Mouse (Mus musculus) hindbrain, embryonic 14.5 days (tissue): ENCODE data around the gene Rnf180. TPM values are rescaled to one million over a fixed set of nuclear protein-coding genes. Genes with fewer than 3 reads are reported as not detected.

Experiments used
- ATAC-seq: fragments of 200-750 bp; cut with Nextera tagmentation; 2 replicates; pipeline ENCODE4 v1.8.0; 2017; ENCODE audit warnings: moderate number of reproducible peaks, mild to moderate bottlenecking, moderate TSS enrichment, moderate library complexity; ENCODE audit not compliant: low FRiP score
- DNase-seq: peaks from one replicate; pipeline ENCODE4 v3.0.0-alpha.2; 2015; ENCODE audit warnings: low spot score
- H3K27ac ChIP-seq: fragments of 300-500 bp; sonication (generic); 2 replicates; pipeline ENCODE4 v1.5.1; 2014; ENCODE audit warnings: mild to moderate bottlenecking, moderate library complexity
- H3K27me3 ChIP-seq: fragments of 300-500 bp; sonication (generic); 2 replicates; pipeline ENCODE4 v1.6.1; 2014; ENCODE audit warnings: mild to moderate bottlenecking, low read length, mixed read lengths; ENCODE audit not compliant: control insufficient read depth, insufficient read depth
- H3K36me3 ChIP-seq: fragments of 300-500 bp; sonication (generic); replicated peaks from 2 replicates; pipeline ENCODE4 v1.6.1; 2014; ENCODE audit not compliant: control insufficient read depth, insufficient read depth
- H3K4me1 ChIP-seq: fragments of 300-500 bp; sonication (generic); replicated peaks from 2 replicates; pipeline ENCODE4 v1.6.1; 2014; ENCODE audit warnings: antibody characterized with exemption, low read length, mixed read lengths; ENCODE audit not compliant: control insufficient read depth, insufficient read depth
- H3K4me2 ChIP-seq: fragments of 300-500 bp; sonication (generic); replicated peaks from 2 replicates; pipeline ENCODE4 v1.6.1; 2014; ENCODE audit warnings: mild to moderate bottlenecking, moderate library complexity
- H3K4me3 ChIP-seq: fragments of 300-500 bp; sonication (generic); replicated peaks from 2 replicates; pipeline ENCODE4 v1.5.1; 2014; ENCODE audit warnings: mild to moderate bottlenecking, low read length
- H3K9ac ChIP-seq: fragments of 300-500 bp; sonication (generic); 2 replicates; pipeline ENCODE4 v1.6.1; 2014
- H3K9me3 ChIP-seq: fragments of 300-500 bp; sonication (generic); 2 replicates; pipeline ENCODE4 v1.6.1; 2016; ENCODE audit warnings: low read length; ENCODE audit not compliant: control insufficient read depth
- WGBS: fragments of 180-500 bp; shearing (Covaris S2); extraction: QIAGEN DNeasy Blood & Tissue Kit; methylation state at CpG from one replicate; pipeline ENCODE4 v1.1.7; 2014; 5-methylcytosine and 5-hydroxymethylcytosine counted together
- polyA plus RNA-seq: library from polyadenylated mRNA; unstranded; fragments of >200 nt; fragmentation: Nextera tagmentation; extraction: Ambion mirVana; gene quantifications from 2 replicates; pipeline ENCODE4 v1.2.1, GENCODE M21; 2014

Gene Rnf180
- polyA plus RNA-seq, 1 experiment from 2014 or later = 37.4 TPM

DNA sequence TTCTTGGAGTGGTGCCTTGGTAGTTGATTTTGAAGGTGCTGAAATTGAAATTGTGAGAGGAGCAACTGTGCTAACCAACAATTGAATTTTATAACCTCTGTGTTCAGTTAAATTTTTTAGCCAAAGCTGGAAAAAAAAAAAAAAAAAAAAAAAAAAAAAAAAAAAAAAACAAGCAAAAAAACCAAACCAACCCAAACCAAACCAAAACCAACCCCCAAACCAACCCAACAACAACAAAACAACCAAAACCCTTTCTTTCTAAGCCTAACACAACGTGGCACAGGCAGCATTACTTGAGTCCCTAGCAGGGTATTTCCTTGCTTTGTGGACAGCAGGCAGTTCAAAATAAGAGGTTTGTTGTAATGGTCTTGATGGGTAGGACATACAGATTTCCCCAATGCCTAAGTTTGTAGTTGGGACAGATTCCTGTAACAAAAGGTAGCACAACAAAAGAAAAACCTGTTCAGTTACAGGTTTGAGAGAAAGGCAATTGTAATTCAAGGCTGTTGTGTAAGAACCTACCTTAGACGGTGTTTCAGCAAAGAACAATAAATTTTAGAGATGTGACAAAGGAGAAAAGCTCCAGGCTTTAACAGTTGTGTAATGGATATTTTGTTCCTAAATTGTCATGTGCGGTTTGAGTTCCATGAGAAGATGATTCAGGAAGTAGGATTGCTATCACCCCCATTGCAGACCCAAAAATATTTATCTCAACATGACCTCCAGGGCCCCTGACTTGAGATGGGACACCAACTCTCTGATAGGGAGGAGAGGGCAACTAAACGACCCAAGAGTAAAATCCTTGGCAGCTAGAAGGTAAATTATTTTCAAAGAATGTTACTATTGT, 4.8 kb upstream of the Rnf180 start:
- ATAC-seq (no peak), DNase-seq (no peak)
- Histone ChIP-seq H3K4me2 (no peak overlapping the region), H3K36me3 (no peaks in the 10 kb centered on the region), H3K4me1 (no peaks in the 10 kb centered on the region), H3K27ac (no peak overlapping the region), H3K27me3 (no peaks in the 10 kb centered on the region), H3K9me3 (no peaks in the 10 kb centered on the region), H3K4me3 (no peak overlapping the region), H3K9ac (no peak overlapping the region)
- WGBS = 70% methylated on average over 4 of the region's 4 CpGs

DNA sequence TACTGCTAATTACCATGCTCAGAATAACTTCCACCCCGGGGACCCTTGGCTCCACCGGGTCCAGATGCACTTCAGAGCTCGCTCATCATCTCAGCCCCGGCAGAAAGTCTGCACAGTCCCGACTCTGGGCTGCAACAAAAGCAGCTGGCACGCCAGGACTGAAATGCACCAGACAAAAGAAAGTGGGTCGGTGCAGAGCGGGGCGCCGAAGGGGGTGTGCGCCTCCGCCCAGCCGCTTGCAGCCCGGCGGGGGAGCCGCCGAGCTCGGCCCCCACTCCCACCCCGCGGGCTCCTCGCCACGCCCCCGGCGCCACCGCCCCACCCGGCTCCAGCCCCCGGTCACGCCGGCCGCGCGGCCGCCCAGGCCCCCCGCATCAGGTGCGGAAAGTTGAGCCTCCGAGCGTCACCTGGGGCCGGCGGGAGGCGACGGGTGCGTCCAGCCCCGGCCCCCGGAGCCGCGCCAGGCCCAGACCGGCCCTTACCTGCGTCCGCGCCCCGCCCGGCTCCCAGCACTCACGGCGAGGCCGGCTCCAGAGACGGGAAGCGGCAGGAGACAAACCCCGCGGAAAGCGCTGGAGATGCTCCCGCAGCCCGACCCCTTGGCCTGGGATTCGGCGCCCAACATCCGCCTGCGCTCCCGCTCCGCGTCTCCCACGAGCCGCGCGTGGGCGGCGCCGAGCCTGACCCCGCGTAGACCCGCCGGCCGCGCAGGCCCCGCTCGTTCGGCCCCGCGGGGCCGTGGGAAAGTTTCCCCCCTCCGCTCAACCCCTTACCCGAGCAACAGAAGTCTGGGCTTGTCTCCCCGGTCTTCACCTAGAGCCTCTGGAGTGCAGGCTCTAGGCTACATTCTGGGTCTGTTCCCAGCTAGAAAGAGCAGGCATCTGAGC, 591 bp downstream of the Rnf180 start:
- Histone ChIP-seq H3K27me3 (no peaks in the 10 kb centered on the region), H3K9ac (peak overlapping the region; percentile 93), H3K4me3 (peak overlapping the region; percentile 81), H3K9me3 (no peaks in the 10 kb centered on the region), H3K4me1 (peaks cover 19% of the 10 kb centered on the region; the same call in 1 of the 2 replicates), H3K27ac (peak overlapping the region; percentile 79), H3K36me3 (peaks cover 6% of the 10 kb centered on the region), H3K4me2 (peak overlapping the region; percentile 66)
- under 1% methylated on average over 73 of the region's 91 CpGs for WGBS
- ATAC-seq (peak; percentile 90), DNase-seq (peak; percentile 52)

DNA sequence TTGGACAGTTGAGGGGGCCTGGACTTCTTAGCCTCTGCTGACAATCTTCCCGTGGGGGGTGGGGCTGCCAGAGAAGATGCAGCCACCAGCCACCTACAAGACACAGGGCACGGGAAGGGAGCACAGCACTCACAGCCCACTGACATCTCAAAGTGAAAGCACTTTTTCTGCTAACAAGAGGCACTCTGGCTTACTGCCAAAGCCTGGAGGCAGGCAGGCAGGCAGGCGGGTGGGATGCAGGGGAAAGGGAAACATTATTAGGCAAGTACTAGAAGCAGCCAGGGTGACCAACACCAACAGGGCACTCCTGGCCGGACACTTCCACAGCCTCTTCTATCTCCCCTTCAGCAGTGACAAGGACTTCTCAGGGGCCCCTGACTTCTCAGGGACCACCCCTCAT, 2.8 kb downstream of the Rnf180 start:
- ATAC-seq (peak; percentile 51), DNase-seq (peak; percentile 64)
- H3K9me3 ChIP-seq = no peaks in the 10 kb centered on the region
- H3K36me3 ChIP-seq = peaks cover 6% of the 10 kb centered on the region
- 21% methylated on average over 4 of the region's 4 CpGs for WGBS
- H3K27ac ChIP-seq = no peak overlapping the region
- peaks cover 19% of the 10 kb centered on the region; the same call in 1 of the 2 replicates for H3K4me1 ChIP-seq
- H3K4me2 ChIP-seq = peak overlapping the region; percentile 36
- no peak overlapping the region for H3K4me3 ChIP-seq
- no peaks in the 10 kb centered on the region for H3K27me3 ChIP-seq
- H3K9ac ChIP-seq = no peak overlapping the region

DNA sequence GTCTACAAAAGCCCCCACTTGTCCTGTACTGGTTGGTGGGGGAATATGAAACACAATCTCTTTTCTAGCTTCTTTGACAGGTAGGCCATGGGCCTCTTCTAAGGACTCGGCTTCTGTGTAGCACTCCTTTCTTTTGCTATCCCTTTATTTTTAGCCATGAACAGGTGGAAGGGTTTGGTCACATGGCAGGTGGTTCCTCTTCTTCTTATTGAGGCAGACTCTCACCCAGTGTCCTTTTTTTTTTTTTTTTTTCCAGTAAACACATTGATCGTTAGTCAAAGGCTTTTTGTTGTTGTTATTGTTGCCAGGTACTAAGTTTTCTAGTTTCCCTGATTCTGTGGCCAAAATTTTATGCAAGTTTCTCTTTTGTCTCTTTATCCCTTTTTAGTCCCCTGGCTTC, 4.0 kb downstream of the Rnf180 start:
- Histone ChIP-seq H3K36me3 (peaks cover 6% of the 10 kb centered on the region), H3K4me2 (no peak overlapping the region), H3K4me3 (no peak overlapping the region), H3K27ac (no peak overlapping the region), H3K4me1 (peaks cover 19% of the 10 kb centered on the region; the same call in 1 of the 2 replicates), H3K27me3 (no peaks in the 10 kb centered on the region), H3K9ac (no peak overlapping the region), H3K9me3 (no peaks in the 10 kb centered on the region)
- no peak for DNase-seq
- ATAC-seq = no peak
- WGBS = 88% methylated on average over 2 of the region's 2 CpGs

DNA sequence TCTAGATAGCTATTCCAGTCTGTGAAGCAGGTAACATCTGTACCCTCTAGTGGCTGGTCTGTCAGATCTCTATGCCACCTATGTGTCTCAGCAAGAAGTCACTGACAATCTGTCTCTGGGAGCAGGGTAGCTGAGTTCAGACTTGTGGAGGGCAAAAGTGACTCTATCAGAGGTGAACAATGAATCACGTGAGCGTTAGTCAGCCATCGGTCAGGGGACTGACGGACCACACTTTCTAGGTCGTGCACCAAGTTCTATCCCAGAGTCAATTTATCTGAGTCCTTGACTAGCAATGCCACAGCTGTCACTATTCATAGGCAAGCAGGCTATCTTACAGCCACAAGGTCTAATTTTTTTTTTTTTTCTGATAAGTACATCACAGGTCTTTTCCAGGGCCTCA, 4.6 kb downstream of the Rnf180 start:
- DNase-seq (no peak), ATAC-seq (no peak)
- Histone ChIP-seq H3K36me3 (peaks cover 6% of the 10 kb centered on the region), H3K4me1 (peaks cover 19% of the 10 kb centered on the region; the same call in 1 of the 2 replicates), H3K9me3 (no peaks in the 10 kb centered on the region), H3K27ac (no peak overlapping the region), H3K27me3 (no peaks in the 10 kb centered on the region), H3K4me3 (no peak overlapping the region), H3K9ac (no peak overlapping the region), H3K4me2 (no peak overlapping the region)
- WGBS = 90% methylated on average over 5 of the region's 5 CpGs

DNA sequence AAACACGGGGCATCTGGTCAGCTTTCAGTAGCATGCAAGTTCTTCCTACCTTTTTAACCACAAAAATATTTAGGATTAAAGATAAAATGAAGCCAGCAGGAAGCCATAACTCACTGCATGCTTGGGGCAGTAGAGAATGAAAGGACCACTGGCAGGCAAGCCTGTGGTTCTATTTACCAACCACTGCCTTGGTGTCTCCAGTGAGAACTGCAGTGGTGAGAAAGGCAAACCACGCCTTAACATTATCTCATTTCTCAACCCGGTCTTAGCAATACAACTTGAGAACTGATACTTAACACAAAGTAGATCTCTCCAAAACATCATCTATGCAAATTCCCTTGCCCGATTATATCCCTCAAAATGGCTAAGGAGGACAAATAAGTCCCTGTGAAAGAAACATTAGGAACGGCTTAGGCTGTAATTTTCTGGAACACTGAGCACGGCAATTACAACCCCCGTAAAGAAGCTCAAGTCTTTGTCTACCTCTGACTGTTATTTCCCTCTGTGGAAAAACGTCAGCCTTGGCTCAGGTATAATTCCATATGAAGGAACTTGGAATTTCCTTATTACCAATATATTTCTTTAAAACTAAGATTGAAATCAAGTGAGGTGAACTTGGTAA, 15.1 kb downstream of the Rnf180 start:
- no peak overlapping the region for H3K27ac ChIP-seq
- no peaks in the 10 kb centered on the region for H3K27me3 ChIP-seq
- no peaks in the 10 kb centered on the region for H3K9me3 ChIP-seq
- WGBS = 51% methylated on average over 8 of the region's 8 CpGs
- no peak overlapping the region for H3K4me3 ChIP-seq
- DNase-seq (no peak), ATAC-seq (no peak)
- no peaks in the 10 kb centered on the region for H3K36me3 ChIP-seq
- H3K4me1 ChIP-seq = no peaks in the 10 kb centered on the region
- no peak overlapping the region for H3K4me2 ChIP-seq
- no peak overlapping the region for H3K9ac ChIP-seq

DNA sequence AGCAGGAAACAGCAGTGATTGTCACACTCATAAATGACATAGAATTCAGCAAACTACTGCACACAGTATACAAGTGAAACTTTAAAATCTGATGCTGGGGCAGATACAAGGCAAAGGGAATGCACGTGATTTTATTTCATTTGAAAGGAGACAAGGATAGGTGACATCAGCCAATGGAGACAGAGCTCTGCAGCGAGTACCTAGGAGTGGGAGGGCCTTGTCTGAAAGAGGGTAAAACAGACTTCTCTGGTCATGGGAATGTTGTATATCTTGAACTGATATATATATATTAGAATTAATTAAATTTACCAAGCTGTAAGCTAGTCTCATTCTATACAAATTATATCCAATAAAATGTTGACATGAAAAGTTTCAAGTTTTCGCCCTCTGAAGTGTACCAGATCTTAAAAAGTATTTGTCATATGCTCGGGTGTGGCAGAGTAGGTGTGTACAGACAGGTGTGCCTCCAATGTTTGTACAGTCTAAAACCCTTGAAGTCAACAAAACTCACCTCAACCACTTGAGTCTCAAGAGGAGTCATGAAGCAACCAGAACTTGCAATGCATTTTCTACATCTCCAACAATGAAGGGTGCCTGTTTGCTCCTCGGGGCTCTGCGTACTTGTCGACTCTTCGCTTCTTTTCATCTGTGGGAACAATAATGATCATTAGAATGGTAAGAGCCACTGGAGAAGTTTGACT, 24.1 kb downstream of the Rnf180 start:
- DNase-seq (no peak), ATAC-seq (no peak)
- Histone ChIP-seq H3K36me3 (peaks cover 9% of the 10 kb centered on the region; the same call in 1 of the 2 replicates), H3K9me3 (peaks cover 16% of the 10 kb centered on the region), H3K4me1 (no peaks in the 10 kb centered on the region), H3K27ac (no peak overlapping the region), H3K4me2 (no peak overlapping the region), H3K9ac (no peak overlapping the region), H3K27me3 (no peaks in the 10 kb centered on the region), H3K4me3 (no peak overlapping the region)
- WGBS = 93% methylated on average over 8 of the region's 8 CpGs

DNA sequence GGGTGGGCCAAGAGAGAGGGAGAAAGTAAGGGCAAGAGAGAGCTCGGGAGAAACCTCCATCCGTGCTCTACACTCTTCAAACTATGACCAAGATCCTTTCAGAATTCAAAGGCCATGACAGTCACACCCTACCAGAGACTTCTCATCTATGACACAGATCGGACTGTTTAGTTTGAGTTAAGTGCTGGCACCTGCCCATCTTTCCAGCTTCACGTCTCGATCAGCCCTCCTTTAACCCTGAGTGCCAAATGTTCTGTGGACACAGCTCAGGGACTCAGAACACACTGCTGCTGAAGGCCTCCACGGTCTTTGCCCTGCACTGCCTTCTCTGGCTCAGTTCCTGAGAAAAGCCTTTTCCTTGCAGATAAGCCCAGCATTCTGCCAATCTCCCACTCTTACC, 27.2 kb downstream of the Rnf180 start:
- ATAC-seq (no peak; the same call in 1 of the 2 replicates), DNase-seq (no peak)
- no peak overlapping the region for H3K4me3 ChIP-seq
- H3K4me1 ChIP-seq = no peaks in the 10 kb centered on the region
- H3K27ac ChIP-seq = no peak overlapping the region
- peaks cover 9% of the 10 kb centered on the region; the same call in 1 of the 2 replicates for H3K36me3 ChIP-seq
- H3K4me2 ChIP-seq = no peak overlapping the region
- H3K9me3 ChIP-seq = peaks cover 3% of the 10 kb centered on the region
- 80% methylated on average over 6 of the region's 6 CpGs for WGBS
- no peaks in the 10 kb centered on the region for H3K27me3 ChIP-seq
- H3K9ac ChIP-seq = no peak overlapping the region
